Mouse (Mus musculus) G1E (cell line): ENCODE data around the gene Trpv4.

ENCODE experiments used
- CTCF ChIP-seq: IDR thresholded peaks from 2 replicates; pipeline ENCODE4 v1.5.1; 2012; ENCODE audit warnings: low read depth, low read length, inconsistent platforms, mixed read lengths
- GATA1 ChIP-seq: IDR thresholded peaks from 2 replicates; pipeline ENCODE4 v1.6.1; 2012; ENCODE audit warnings: borderline replicate concordance, low read length, inconsistent platforms, mixed read lengths
- POLR2AphosphoS5 ChIP-seq: IDR thresholded peaks from 2 replicates; pipeline ENCODE4 v1.6.1; 2012; ENCODE audit warnings: low read depth, low read length, inconsistent platforms; ENCODE audit not compliant: insufficient replicate concordance
- TAL1 ChIP-seq: conservative IDR thresholded peaks from 2 replicates; pipeline ENCODE4 v1.6.1; 2012; ENCODE audit warnings: low read depth, low read length, inconsistent platforms, mixed read lengths

GRCm38 (mm10) chr5:114707265-114708068 lies 49.2 kb upstream of the Trpv4 start, which contains the start of gene Tchp:
- TF ChIP-seq CTCF = peak; percentile 29; the same call in 1 of the 2 replicates
- TF ChIP-seq GATA1 = no peak
- TF ChIP-seq TAL1 = no peak
- no peak for TF ChIP-seq POLR2AphosphoS5
